Mouse (Mus musculus) cerebellum, adult 8-10 months (tissue): Measurements from ENCODE around the gene Gm5447.

Experiments used
- DNase-seq: peaks from one replicate; pipeline ENCODE4 v3.0.0; 2022

The Gm5447 gene

GRCm38 (mm10) chr13:30973501-30974246 lies at the start of gene Gm5447, which contains the start of gene Exoc2:
TSS of gene Gm5447 (plus strand) at chr13:30974204.
TSS of gene Exoc2 (minus strand) at chr13:30974093.
- peak; percentile 78 for DNase-seq

- no peak for DNase-seq
Measured at GRCm38 (mm10) chr13:30924269-30924668, 49.7 kb upstream of the Gm5447 start.

DNA sequence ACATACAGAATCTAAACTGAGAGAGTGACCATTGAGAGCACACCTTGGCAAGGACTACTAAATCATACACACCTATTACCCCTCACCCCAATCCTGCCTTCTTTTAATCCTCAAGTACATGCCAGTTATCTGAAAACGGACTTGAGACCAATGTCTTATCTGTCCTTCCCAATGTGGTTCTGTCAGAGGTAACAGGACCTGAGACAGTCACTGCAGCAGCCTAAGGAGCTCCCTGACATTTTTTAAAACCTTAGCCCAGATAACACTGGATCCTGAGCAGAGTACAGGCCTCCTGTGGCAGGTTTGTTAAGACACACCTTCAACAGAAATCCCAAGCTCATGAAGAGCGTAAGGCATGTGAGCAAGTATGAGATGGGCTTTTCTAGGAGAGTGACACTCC lies 44.9 kb upstream of the Gm5447 start:
- DNase-seq, result no peak

DNA sequence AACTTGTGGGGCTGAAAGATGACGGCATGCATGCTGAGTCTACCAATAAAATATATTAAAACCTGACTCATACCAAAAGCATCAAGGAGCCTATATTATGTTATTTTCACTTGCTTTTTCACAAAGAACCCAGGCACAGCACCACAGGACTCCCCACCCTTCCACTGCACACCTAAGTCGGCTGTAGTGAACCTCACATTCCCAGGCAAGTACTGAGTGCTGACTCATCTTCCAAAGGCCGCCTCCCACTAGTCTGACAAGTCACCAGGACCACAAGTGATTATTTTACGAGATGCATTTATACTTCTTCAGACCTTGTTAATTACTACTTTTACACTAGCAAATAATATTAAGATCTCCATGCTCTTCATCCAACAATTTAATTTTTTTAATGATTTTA lies 42.4 kb upstream of the Gm5447 start:
- DNase-seq, result no peak

- DNase-seq, result no peak
Measured at GRCm38 (mm10) chr13:30932972-30933371, 41.0 kb upstream of the Gm5447 start.

- DNase-seq, result no peak
Measured at GRCm38 (mm10) chr13:30945788-30946187, 28.2 kb upstream of the Gm5447 start.

GRCm38 (mm10) chr13:30947129-30947528 lies 26.9 kb upstream of the Gm5447 start:
- DNase-seq, result no peak

GRCm38 (mm10) chr13:30947540-30947939 lies 26.5 kb upstream of the Gm5447 start, which contains the start of gene Hus1b:
TSS of gene Hus1b (minus strand) at chr13:30947759.
- no peak for DNase-seq

DNA sequence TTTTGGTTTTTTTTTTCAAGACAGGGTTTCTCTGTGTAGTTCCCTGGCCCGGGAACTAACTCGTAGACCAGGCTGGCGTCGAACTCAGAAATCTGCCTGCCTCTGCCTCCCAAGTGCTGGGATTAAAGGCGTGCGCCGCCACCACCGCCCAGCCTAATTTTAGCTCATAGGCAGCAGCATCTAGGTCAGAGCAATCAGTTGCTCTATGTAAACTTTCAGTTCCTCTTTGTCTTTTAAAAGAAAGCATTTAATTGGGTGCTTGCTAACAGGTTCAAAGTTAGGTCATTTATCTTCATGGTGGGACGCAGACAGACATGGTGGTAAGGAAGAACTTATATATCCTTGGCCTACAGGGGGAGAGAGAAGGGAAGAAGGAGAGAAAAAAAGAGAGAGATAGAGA lies 24.8 kb upstream of the Gm5447 start:
- DNase-seq, result no peak

GRCm38 (mm10) chr13:30952044-30952443 lies 22.0 kb upstream of the Gm5447 start:
- DNase-seq, result no peak

GRCm38 (mm10) chr13:30953580-30953979 lies 20.4 kb upstream of the Gm5447 start:
- DNase-seq, result no peak

DNA sequence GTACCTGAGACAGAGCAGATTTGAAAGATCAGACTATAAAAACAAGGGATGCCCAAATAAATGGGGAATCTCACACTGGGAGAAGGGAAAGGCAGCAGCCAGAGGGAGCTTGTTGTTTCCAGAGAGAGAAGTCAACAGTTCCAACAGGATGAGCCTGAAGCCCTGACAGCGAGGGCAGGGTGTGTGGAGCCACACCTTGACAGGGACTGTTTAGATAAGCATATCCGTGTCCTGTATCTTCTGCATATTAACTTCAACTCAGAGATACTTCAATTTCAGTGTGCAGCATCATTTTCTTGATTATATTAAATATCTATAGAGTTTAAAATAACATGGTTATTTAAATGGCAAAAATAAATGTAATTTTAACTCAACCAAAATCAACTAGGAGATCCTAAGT lies 13.3 kb upstream of the Gm5447 start:
- DNase-seq, result no peak

- no peak for DNase-seq
Measured at GRCm38 (mm10) chr13:30961932-30962331, 12.1 kb upstream of the Gm5447 start.

- DNase-seq, result no peak
Measured at GRCm38 (mm10) chr13:30966507-30966911, 7.5 kb upstream of the Gm5447 start.

DNA sequence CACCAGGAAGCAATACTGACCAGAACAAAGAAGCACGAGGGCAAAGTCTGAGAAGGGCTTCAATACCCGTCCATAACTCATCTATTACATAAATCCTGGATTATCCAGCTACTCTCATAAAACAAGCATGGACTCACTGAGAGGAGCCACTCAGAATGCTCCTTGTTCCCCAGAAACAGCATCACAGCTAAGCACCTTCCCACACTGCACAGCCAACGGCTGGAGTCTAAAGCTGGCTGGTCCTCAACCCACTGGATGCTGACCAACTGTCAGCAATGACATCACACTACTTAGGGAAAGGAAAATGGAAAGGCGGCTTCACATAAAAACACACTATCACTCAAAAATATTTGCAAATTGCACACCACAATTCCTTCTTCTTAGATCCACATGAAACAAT lies 5.7 kb upstream of the Gm5447 start:
- DNase-seq, result no peak

DNA sequence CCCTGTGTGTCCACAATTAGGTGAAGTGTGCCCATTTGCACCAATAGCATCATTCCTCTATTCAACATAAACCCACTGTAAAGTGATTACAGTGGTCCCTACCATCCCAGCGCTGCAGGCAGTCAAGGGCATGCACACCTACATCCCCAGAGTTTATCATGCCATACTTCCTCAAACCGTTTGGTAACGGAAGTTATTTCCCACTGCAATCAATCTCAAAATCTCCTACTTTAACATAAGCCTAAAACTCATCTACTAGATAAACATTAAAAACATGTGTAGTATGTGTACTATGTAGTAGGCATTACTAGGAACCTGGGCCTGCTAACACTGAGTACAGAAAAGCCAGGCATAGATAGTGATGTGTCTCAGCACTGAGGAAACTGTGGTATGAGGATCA lies 3.0 kb upstream of the Gm5447 start:
- DNase-seq, result no peak

GRCm38 (mm10) chr13:30972102-30972501 lies 1.9 kb upstream of the Gm5447 start:
- no peak for DNase-seq

DNA sequence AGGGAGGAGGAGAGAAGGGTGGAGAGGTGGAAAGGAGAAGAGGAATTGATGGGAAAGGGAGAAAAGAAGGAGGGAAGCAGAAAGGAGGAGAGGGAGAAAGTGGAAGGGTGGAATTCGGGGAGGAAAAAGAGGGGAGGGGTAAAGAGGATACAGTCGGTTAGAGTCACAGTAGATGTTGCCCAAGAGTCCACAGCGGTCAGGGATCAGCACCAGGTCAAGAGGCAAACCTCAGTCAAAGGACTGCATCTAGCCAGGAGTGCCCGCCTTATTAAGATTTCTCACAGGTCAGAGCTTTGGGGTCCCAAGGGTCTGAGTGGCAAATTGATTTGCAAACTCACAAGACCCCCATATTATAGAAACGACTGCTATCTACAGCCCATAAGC lies 235 bp downstream of the Gm5447 start:
- no peak for DNase-seq

GRCm38 (mm10) chr13:30976536-30977084 lies 2.6 kb downstream of the Gm5447 start:
- no peak for DNase-seq

DNA sequence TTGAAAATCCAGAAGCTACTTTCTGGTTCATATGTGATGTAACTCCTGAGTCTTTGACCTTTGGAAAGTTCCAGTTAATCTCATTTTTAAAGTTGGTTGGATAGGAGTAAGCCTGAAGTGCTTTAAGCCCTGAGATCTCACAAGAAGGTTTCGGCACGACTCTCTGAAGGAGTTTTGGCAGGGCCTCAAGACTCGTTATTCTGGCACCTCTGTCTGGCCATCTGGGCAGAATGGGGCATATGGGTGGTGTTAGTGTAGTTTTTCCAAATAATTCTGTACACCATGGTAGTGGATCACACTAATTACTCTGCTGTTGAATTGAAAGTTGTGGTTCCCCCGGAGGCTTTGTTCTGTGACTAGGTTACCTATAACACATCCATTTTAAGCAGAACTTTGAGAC lies 4.2 kb downstream of the Gm5447 start:
- DNase-seq, result no peak

DNA sequence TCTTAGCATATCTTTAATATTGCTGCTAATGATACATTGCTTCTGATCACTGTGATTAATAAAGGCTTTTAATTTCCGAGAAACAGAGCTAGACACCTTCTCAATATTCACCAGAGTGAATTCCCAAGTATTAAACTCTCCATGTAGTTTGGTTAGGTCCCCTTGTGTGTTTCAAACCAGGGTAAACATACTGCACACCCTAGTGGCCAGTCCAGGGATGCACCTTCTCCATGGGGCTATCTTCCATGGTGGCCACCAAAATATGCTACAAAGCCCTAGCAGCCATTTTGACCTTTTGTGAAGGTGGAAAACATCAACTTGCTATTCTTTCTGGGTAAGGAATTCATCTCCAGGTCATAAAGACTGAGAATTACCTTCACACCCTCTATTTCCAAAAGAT lies 7.7 kb downstream of the Gm5447 start:
- DNase-seq, result no peak

- DNase-seq, result no peak
Measured at GRCm38 (mm10) chr13:30985275-30985597, 11.2 kb downstream of the Gm5447 start.

DNA sequence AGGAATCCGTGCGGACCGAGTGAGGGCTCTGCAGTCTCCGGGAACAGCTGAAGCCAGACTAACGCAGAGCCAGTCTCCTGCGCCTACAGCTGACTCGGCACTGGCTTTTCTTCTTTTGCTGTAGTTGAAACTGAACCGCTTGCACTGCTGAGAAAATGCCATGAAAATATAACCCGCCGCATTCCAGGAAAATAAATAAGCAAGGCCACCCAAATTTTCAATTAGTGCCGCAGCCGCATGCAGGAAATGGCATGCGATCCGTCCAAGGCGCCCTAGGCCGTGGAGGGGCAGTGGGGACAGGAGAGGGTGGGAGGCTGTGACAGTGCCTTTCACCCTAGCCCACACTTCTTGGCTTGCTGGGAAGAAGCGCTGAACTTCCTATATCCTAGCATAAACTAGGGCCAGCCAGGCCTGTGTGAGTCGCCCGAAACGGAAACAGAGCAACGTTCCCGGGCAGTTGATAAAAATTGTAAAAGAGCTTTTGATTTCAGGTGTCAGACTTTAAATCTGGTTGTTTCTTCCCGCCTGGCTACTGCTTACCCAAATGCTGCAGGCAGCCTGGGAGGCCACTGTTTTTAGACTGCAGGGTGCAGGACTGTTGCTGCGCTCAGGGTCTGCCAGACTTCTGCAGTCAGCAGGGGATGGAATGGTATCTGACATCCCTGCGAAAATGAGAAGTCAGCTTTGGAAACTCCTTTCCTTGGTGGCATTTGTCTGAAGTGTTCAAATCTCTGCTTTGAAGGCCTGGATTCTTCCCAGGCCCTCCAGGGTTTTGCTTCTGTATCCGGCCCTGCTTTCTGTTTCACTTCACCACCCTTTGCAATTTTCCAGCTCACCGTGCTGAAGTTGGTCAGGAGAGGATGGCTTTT lies 11.8 kb downstream of the Gm5447 start:
- peak; percentile 62 for DNase-seq

DNA sequence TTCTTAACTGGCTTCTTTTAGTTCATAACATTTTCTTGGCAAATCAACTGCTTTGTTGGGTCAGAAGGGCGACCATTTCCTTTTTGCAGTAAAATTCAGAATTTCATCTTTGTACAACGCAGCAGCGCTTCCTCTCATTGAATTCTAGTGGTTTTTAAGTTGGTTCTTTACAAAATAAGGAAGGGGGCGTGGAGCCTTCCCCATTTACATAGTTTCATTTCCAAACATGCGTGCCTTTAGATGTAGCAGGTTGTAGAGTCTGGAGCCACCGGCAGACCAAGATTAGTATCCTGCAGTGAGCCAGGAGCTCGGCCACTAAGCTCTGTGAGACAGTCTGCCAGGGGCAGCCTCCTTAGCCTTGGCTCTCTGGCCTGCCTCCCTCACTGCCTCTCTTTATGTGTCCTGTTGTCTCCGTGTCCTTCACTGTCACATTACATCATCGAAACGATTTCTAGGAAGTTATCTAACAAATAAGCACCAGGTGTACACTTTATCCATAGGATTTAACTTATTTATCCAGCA lies 13.0 kb downstream of the Gm5447 start:
- DNase-seq, result peak; percentile 22
